Mouse (Mus musculus): Measurements from ENCODE around the gene Aqp2. TPM values are rescaled to one million over a fixed set of nuclear protein-coding genes. Genes with fewer than 3 reads are reported as not detected.

The Aqp2 gene
- total RNA-seq (2021) (under 1 TPM in 1 of 2 experiments, not detected in 1; 0.34 TPM), polyA plus RNA-seq (2012; rRNA removed) (0.23 and 0.26 TPM in 2 replicates)
- long read RNA-seq, result 0 reads

DNA sequence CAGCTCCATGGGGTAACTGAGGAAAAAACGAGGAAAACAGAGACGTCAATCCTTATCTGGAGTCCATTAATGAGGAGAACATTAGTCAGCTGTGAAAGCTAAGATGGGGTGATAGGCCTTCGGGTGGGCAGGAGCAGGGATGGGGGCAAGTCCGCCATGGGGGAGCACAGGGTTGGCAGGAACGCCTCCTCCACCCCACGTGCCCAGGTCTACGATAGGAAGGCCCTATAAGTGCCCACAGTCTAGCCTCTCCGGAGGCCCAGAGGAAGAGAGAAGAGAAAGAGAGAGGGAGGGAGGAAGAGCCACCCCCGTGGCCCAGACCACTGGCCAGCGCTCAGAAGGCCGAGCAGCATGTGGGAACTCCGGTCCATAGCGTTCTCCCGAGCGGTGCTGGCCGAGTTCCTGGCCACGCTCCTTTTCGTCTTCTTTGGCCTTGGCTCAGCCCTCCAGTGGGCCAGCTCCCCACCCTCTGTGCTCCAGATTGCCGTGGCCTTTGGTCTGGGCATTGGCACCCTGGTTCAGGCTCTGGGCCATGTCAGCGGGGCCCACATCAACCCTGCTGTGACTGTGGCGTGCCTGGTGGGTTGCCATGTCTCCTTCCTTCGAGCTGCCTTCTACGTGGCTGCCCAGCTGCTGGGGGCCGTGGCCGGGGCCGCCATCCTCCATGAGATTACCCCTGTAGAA, at the start of gene Aqp2:
Gene Aqp2, plus strand, starts transcription at position 254 of the 684 bp plus-strand sequence.
- Histone ChIP-seq H3K27me3 (ENCODE audit: control insufficient read depth, insufficient read depth, low read length) (peaks cover 5% of the 10 kb centered on the region; the same call in 1 of the 2 replicates), H3K9ac (ENCODE audit: low read depth, low read length) (no peak within 1 kb of the TSS), H3K79me2 (replicated peaks; ENCODE audit: control insufficient read depth, insufficient read depth, low read length) (no peaks in the 10 kb centered on the region), H3K4me1 (ENCODE audit: control insufficient read depth, insufficient read depth, low read length) (peaks cover 1% of the 10 kb centered on the region; the same call in 1 of the 2 replicates), H3K27ac (no peak within 1 kb of the TSS), H3K36me3 (ENCODE audit: control insufficient read depth, insufficient read depth, low read length) (no peaks in the 10 kb centered on the region), H3K4me3 (no peak within 1 kb of the TSS)
- intact Hi-C loops (cut with DNase I), result no loop called here
- 70% methylated on average over 26 of the region's 26 CpGs for WGBS
- DNase-seq, result no peak
- TF ChIP-seq CTCF (IDR thresholded peaks at IDR 0.05), result no peak
- no peak for TF ChIP-seq EP300 (IDR thresholded peaks at IDR 0.05; ENCODE audit: insufficient read depth, low read depth, low read length)
- no peak for TF ChIP-seq POLR2A (IDR thresholded peaks at IDR 0.05; ENCODE audit: insufficient read depth, low read depth, low read length)

DNA sequence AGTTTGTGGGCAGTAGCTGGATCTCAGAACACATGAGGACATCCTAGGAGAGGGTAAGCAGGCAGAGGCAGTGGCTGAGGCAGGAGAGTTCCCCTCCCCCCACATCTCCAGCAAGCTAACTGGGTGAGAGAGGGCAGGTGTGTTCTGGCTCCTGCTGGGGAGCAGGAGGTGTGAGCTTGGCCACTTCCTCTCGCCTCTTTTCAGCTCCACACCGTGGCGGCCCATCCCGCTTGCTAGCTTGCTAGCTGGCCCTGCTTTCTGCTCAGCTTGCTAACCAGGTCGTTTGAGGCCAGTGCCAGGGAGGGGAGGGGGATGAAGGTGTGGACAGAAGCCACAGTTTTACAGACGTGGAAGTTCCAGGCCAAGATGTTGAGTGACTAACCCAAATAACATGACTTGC, 47.7 kb upstream of the Aqp2 start:
- 31% methylated on average over 6 of the region's 6 CpGs for WGBS
- TF ChIP-seq CTCF (IDR thresholded peaks at IDR 0.05) (no peak), EP300 (IDR thresholded peaks at IDR 0.05; ENCODE audit: insufficient read depth, low read depth, low read length) (no peak), POLR2A (IDR thresholded peaks at IDR 0.05; ENCODE audit: insufficient read depth, low read depth, low read length) (no peak)
- no peak overlapping the region for H3K4me3 ChIP-seq

DNA sequence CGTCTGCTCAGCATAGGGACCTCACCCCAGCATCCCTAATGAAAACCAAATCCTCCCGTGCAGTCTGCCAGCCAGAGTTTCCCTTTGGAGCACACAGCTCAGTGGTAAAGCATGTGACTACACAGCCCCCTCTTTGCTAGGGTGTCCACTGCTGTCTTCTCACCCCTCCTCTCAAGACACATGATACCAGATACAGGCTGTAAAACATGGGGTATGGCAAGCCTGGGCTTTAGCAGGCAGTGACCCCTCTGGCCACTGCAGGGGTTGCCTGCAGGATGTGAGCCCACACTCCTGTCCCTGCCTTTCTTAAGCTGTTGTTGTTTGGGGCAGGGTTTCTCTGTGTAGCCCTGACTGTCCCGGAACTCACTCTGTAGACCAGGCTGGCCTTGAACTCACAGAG, 46.8 kb upstream of the Aqp2 start:
- H3K9ac ChIP-seq (ENCODE audit: low read depth, low read length), result no peak overlapping the region
- no peak overlapping the region for H3K4me3 ChIP-seq
- no peaks in the 10 kb centered on the region for H3K36me3 ChIP-seq (ENCODE audit: control insufficient read depth, insufficient read depth, low read length)
- intact Hi-C loops (cut with DNase I), result no loop called here
- H3K79me2 ChIP-seq (replicated peaks; ENCODE audit: control insufficient read depth, insufficient read depth, low read length), result no peaks in the 10 kb centered on the region
- 57% methylated on average over 3 of the region's 3 CpGs for WGBS
- H3K27me3 ChIP-seq (ENCODE audit: control insufficient read depth, insufficient read depth, low read length), result peaks cover 1% of the 10 kb centered on the region; the same call in 1 of the 2 replicates
- no peak overlapping the region for H3K27ac ChIP-seq
- no peak for TF ChIP-seq EP300 (IDR thresholded peaks at IDR 0.05; ENCODE audit: insufficient read depth, low read depth, low read length)
- no peak for DNase-seq
- no peaks in the 10 kb centered on the region for H3K4me1 ChIP-seq (ENCODE audit: control insufficient read depth, insufficient read depth, low read length)

More for the DNA sequence above, 47.7 kb upstream of the Aqp2 start:
- Histone ChIP-seq H3K9ac (ENCODE audit: low read depth, low read length) (no peak overlapping the region), H3K27ac (no peak overlapping the region), H3K36me3 (ENCODE audit: control insufficient read depth, insufficient read depth, low read length) (no peaks in the 10 kb centered on the region), H3K27me3 (ENCODE audit: control insufficient read depth, insufficient read depth, low read length) (peaks cover 1% of the 10 kb centered on the region; the same call in 1 of the 2 replicates), H3K4me1 (ENCODE audit: control insufficient read depth, insufficient read depth, low read length) (no peaks in the 10 kb centered on the region), H3K79me2 (replicated peaks; ENCODE audit: control insufficient read depth, insufficient read depth, low read length) (no peaks in the 10 kb centered on the region)
- intact Hi-C loops (cut with DNase I), result no loop called here
- no peak for DNase-seq

DNA sequence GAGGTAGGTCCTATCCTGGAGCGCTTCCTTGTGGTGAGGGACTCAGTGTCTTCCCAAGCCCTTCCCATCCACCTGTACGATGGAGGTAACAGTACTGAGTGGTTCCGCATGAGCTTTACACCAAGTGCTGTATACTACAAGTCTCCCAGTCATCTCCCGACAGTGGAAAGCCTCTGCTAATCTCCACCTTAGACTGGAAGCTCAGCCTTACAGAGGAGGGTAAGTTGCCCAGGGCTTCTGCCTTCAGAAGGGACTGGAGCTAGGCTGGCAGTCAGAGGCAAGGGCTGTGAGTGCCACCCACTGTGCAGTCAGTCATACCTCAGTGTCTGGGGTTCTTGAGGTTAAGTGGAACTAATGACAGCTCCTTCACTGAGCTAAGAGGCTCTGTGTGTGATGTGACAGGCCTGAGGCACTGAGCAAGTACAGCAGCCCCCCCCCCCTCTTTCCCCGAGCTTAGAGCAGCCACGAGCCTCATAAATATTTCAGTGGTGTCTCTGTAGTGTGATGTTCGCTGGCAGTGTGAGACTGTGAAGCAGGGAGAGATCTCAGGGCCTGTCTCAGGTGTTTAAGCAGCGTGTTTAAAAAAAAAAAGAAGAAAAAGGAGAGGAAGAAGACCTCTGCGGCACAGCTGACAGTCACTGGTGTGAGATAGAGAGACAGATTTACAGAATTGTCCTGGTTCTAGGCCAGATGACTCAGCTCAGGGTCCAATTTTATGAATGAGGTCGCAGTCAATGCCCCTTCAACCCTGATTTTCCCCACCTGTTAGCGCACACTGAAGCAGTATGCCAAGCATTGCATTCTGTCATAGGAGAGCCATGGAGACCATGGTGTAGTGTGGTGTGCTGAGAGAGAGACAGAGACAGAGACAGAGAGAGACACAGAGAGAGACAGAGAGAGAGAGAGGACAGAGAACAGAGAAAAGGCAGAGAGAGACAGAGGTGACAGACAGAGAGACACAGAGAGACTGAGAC, 41.7 kb upstream of the Aqp2 start:
- Histone ChIP-seq H3K36me3 (ENCODE audit: control insufficient read depth, insufficient read depth, low read length) (no peaks in the 10 kb centered on the region), H3K27ac (no peak overlapping the region), H3K27me3 (ENCODE audit: control insufficient read depth, insufficient read depth, low read length) (no peaks in the 10 kb centered on the region), H3K79me2 (replicated peaks; ENCODE audit: control insufficient read depth, insufficient read depth, low read length) (no peaks in the 10 kb centered on the region), H3K4me3 (no peak overlapping the region), H3K4me1 (ENCODE audit: control insufficient read depth, insufficient read depth, low read length) (no peaks in the 10 kb centered on the region), H3K9ac (ENCODE audit: low read depth, low read length) (no peak overlapping the region)
- DNase-seq, result no peak
- TF ChIP-seq EP300 (IDR thresholded peaks at IDR 0.05; ENCODE audit: insufficient read depth, low read depth, low read length), result no peak
- no peak for TF ChIP-seq CTCF (IDR thresholded peaks at IDR 0.05)
- TF ChIP-seq POLR2A (IDR thresholded peaks at IDR 0.05; ENCODE audit: insufficient read depth, low read depth, low read length), result no peak
- intact Hi-C loops (cut with DNase I), result no loop called here
- 60% methylated on average over 11 of the region's 11 CpGs for WGBS

DNA sequence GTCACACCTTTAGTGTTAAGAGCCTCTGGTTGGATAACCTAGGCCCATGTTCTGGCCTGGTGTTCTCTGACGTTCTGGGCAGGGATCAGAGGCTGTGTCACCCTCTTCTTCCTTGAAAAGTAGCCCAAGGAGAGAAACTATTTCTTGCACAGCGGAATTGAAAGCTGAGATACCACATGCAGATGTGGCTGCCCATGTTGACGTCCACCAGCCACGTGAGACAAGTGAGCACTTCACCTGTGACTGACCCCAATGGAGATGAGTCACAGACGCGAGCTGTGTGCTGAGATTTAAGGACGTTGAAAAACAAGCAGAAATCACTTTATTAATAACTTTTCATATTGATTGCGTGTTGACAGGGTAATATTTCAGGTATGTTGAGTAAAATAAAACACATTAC, 39.0 kb upstream of the Aqp2 start:
- no peak for TF ChIP-seq CTCF (IDR thresholded peaks at IDR 0.05)
- TF ChIP-seq POLR2A (IDR thresholded peaks at IDR 0.05; ENCODE audit: insufficient read depth, low read depth, low read length), result no peak
- no peak for TF ChIP-seq EP300 (IDR thresholded peaks at IDR 0.05; ENCODE audit: insufficient read depth, low read depth, low read length)
- DNase-seq, result no peak
- intact Hi-C loops (cut with DNase I), result no loop called here
- Histone ChIP-seq H3K4me3 (no peak overlapping the region), H3K9ac (ENCODE audit: low read depth, low read length) (no peak overlapping the region), H3K79me2 (replicated peaks; ENCODE audit: control insufficient read depth, insufficient read depth, low read length) (no peaks in the 10 kb centered on the region), H3K4me1 (ENCODE audit: control insufficient read depth, insufficient read depth, low read length) (no peaks in the 10 kb centered on the region), H3K36me3 (ENCODE audit: control insufficient read depth, insufficient read depth, low read length) (no peaks in the 10 kb centered on the region), H3K27me3 (ENCODE audit: control insufficient read depth, insufficient read depth, low read length) (no peaks in the 10 kb centered on the region), H3K27ac (no peak overlapping the region)
- 75% methylated on average over 8 of the region's 8 CpGs for WGBS

Measured in heart, adult 2 months (tissue).